Mouse (Mus musculus) bone marrow, adult 2 months (tissue): ENCODE measurements around the gene Zbtb16.

Source experiments
- CTCF ChIP-seq: fragments of 200-500 bp; IDR thresholded peaks from 2 replicates; pipeline ENCODE4 v1.5.1; 2011; ENCODE audit warnings: low read length, control low read depth; ENCODE audit not compliant: control insufficient read depth, insufficient read depth
- POLR2A ChIP-seq: fragments of 200-500 bp; IDR thresholded peaks from 2 replicates; pipeline ENCODE4 v1.6.1; 2011; ENCODE audit warnings: low read depth, mild to moderate bottlenecking, control low read depth, low read length, borderline replicate concordance; ENCODE audit not compliant: control insufficient read depth

GRCm38 (mm10) chr9:48733083-48733482, 102.9 kb downstream of the Zbtb16 start:
- no peak for TF ChIP-seq CTCF
- TF ChIP-seq POLR2A, result no peak
